Mouse (Mus musculus): ENCODE measurements around the gene Slc30a7.
"Not testable (repeated sequence)": the region's sequence is repeated elsewhere in the genome, so short reads cannot be mapped to it uniquely, and the experiment has no call there.

The Slc30a7 gene

DNA sequence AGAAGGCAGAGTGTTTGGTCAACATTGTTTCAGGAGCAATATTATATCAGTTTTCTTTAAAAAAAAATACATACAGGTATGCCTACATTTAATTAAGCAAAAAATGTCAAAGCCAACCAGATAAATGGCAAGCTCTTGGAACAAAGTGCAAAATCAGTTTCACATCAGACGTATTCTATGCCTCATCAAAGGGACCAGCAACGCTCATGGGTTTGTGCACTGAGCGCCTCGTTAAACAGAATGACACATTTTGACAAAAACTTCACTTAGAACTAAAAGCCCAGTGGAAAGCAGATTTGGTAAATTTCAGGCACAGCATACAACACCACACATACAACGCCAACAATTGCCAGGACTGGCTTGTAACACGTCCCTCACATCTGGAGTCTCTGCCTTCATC lies 62.8 kb downstream of the Slc30a7 start:
- no peak for DNase-seq

DNA sequence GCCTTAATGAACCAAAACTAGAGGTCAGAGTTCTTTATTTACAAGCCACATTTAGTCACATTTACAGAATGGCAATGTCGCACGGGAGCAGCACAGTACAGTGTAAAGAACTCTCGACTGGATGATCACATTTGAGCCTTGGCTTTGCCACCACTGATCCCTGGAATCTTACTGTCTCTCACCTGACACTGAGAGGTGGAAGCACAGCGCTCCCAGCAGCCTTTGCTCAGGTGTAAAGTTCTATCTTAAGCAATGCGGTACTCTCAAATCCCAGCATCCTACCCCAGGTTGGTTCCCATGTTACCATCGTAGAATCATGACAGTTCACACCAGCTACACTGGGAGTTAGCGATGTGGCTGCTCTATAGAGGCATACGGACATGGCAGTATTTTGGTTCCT lies 65.7 kb downstream of the Slc30a7 start:
- DNase-seq = no peak

DNA sequence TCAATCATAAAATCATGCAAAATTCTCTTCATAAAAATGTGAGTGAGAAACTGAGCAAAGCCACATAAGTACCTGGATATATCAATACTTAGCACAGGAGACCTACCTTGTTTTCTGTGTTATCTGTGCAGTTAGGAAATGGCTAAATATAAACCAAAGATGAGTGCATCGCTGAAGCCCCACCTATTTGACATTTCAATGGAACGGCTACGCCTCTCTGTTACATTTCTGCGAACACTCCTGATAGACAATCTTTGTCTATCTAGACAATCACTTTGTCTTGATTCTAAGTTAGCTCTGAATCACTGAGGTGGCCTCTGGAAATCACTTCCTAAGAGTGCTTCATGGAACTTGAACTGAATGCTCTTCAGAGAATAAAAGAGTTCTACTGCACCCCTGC lies 66.7 kb downstream of the Slc30a7 start:
- no peak for DNase-seq

DNA sequence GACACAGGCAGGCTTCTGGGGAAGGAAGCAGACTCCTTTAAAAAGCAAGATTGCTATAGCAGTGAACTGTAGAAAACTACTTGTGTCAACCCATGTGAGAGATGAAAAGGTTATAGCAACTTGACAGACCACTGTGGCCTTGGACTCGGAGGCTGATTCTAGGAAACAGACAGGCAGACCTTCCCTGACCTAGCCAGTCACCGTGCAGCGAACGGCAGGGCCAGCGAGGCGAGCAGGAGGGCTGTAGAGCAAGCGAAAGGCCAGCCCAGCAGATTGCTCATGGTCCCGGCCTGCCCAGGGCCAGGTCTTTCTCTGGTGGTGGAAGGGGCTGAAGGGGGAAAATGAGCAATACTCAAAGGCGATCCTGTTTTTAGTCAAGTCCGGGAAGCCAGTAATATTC lies 69.4 kb downstream of the Slc30a7 start:
- DNase-seq = no peak

DNA sequence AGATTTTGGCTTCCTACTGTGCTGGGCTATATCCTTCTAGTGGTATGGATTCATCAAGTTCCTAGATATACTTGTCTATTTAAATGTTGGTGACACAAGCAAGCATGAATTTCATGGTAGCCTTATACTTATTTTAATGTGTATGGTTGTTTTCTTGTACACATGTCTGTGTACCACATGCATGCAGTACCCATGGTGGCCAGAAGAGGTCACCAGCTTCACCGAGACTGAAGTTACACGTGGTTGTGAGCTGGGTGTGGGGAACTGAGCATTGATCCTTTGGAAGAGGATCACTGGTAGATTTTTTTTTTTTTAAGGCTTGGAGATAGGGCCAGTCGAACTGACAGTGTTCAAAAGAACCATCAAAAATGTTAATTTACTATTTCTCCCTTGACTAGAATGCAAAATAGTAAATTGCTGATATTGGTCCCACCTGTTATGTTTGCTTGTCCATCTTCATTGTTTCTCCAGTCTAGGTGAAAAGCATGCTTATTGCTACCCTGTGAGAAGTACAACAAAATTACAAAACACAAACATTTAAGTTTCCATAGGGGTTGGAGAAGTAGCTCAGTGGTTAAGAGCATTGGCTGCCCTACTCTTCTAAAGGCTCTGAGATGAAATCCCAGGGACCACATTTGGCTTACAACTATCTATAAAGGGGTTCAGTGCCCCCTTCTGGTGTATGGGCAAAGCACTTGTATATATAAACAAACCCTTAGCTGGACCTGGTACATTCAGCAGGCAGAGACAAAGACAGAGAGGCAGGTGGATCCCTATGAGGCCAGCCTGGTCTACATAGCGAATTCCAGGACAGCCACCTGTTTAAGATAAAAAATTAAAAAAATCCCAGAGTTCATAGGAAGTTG lies 70.2 kb downstream of the Slc30a7 start:
- peak; percentile 27 for DNase-seq

DNA sequence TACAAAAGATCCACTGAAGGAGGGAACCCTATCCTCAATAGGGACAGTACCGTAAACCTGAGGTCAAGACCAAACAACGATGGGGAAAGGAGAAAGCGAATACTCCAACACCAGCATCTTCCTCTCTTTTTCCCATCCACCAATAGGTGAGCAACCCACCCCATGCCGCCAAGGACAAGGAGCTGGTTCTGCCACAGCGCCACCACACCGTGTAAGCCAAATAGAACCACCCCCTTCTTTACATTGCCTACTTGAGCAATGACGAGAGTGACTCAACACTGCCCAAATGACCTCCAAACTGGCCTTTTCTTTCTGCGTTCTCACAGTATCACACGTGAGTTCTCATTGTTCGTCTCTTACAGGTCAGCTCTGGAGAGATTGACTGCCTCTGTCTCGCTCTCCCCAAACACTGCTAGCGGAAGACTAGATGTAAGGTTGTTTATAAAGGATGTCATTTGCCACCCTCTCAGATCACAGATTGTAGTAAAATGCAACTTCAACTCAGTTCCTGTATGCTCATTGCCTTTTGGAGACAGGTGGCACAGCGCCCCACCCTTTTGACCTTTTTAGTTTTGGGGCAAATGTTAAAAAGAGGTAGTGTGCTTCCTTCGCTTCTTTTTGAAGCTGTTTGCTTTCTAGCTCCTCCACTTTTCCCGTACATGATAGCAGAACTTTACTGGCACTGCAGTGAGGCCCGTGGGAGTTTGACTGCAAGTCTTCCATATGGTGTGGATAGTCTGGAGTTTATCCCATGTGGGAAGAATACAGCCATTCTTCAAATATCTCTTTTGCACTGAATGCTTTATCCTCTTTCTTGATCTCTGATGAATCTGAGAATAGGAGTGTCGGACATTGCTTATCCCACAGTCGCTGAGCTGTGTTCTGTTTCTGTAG lies 73.7 kb downstream of the Slc30a7 start:
- no peak for DNase-seq

DNA sequence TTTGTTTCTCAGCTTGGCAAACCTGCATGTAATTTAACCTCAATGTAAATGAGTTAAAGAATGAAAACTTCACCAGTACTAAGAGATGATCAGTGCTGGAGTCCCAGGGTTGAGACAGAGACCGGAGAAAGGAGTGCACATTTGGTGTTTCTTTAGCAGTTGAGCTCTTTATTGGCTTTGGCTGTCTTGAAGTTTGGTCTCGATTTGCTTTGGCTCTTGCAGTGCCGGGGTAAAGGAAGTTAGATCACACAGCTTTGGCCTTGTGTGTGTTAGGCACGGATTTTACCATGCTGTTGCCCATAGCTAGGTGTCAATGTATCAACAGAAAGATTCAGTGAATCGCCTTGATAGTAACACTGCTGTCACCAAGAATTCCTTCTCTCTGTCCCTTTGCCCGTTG lies 75.5 kb downstream of the Slc30a7 start:
- DNase-seq = no peak

DNA sequence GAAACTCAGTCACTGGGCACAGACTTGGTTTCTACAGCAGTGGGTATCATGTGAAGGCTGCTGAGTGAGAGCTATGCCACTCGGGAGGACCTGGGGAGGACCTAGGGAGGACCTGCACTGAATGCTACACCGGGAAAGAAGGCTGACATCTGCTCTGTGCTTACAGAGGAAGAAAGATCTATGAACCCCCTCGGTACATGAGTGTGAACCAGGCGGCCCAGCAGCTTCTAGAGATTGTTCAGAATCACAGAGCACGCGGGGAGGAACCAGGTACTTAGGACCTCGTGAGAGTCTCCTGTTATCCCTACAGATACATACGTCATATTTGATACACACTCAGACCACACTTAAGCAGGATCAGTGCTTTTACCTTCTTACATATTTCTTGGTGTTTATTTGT lies 80.7 kb downstream of the Slc30a7 start:
- DNase-seq = no peak

DNA sequence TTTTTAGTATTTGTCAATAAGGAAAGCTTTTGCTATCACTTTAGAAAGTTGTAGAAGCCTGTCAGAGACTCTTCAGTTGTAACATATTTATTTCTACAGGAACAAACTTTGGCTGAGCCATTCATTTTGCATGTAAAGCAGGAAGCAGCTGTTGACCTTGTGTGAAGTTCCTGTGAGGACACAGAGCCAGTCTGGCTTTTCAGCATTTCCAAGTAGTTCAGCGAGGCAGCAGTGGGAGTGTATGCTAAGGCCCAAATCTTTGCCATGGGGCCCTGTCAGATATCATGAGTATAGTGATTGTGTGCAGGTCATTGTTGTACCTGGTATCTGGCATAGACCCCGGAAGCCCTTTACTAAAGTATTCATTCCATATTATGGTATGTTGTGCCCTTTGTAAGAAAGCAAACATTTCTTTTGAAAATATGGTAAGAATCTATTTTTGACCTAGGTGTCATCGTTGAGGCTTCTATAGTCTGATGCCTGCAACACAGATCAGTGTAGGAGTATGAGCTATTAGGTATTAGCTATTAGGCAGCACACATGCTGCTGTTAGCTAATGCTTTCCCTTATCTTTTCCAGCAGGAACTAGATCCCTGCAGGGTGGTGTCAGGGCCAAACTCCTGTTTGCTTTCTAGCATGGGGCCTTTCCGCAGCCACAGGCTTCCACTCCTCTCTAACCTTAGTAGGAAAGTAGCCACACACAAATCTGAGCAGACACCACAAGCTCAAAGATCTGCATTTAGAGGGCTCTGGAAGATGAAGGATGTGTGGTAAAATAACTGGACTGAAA lies 82.6 kb downstream of the Slc30a7 start:
- DNase-seq = no peak

DNA sequence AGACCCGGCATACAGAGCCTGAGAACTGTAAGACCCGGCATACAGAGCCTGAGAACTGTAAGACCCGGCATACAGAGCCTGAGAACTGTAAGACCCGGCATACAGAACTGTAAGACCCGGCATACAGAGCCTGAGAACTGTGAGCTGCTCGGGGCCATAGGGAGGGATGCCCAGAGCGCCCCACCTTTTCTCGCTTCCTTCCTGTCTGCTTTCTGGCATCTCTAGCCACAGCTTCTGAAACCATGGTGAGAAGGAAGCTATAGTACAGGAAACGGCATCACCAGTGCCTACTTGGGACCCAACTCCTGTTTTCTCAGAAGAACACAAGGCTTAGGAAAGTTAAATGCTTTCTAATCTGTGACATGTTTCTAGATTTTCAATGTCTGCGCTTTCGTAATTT lies 99.8 kb downstream of the Slc30a7 start:
- not testable (repeated sequence) for DNase-seq

DNA sequence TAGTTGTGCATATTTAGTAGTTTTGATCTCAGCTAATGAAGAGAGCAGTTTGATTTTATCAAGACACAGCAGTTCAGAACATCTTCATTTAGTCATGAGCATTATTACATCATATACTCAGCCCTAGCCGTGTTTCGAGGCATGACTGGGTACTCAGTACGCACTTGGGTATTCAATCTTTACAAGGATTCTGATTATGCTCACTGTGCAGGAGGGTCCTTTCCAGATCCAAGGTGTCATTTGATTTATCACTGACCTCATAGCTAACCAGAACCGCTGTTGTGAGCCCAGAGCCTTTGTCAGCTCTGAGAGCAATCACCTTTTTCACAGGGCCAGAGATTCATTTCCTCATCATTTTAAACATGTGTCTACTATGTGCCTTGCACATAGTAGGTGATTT lies 101.6 kb downstream of the Slc30a7 start:
- no peak for DNase-seq

DNA sequence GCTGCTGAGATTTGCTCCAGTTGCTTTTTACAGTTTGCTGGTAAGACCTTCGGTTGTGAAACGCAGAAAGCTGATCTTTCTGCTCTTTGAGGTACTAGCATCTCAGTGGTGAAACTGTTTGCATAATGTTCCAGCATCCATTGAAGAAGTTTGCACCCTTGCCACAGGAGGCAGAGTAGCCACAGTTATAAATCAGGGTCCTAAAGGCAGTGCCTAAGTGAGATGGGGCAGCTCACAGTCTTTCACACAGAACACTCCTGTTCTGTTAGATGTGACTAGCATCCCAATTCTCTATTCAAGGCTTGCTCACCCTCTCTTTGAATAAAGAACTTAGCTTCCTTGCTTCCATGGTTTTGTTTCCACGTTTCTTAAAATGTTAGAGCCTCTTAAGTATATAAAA lies 102.1 kb downstream of the Slc30a7 start:
- DNase-seq = no peak

DNA sequence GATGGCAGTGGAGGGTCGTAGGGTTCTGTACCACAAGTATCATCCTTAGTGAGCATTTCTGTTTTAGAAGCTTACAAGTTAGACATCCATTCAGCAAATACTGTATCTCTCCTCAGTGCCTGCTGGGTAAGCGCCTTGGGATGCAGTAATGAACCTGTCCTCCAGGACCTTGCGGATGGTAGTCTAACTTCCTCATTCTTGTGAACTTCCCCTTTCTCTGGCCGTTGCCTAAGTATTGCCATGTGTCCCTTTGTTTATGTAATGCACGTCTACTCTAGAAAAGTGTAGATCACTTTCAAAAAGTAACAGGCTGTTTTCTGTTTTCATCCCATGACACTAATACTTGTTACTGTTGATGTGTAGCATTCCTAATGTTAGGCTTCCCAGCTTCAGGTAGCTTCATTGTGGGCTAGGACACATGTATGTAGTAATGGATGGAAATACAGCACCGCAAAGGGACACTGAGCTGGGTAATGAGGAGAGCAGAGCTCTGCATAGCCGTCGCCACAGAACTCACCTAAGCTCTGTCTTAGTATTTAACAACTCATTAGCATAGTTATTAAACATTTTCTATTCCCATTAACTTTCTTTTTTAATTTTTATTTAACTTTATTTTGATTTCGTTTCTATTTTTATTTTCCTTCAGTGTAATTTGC lies 104.8 kb downstream of the Slc30a7 start:
- no peak for DNase-seq

DNA sequence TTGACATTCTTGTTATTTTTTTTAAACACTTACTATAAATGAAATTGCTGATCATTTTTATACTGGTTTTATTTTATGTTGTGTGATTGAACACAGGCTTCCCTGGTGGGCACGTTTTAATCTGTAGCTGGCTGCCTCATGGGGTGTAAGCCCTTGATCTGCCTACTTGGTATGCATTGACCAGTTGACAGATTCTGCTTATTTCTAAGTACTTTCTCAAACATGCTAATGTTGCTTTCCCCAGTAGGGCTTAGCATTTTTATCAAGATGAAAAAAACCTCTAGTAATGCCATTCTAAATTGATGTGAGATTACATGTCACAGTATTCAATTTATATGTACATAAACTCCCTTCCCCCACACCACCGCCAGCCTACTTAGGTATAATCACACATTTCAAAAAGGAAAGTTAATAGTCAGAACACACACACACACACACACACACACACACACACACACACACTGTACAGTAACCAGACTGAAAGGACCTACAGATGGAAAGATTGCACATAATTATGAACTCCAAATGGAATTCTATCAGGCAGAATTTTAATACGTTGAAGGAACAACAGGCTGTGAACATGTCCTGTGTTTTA lies 108.8 kb downstream of the Slc30a7 start:
- no peak for DNase-seq

DNA sequence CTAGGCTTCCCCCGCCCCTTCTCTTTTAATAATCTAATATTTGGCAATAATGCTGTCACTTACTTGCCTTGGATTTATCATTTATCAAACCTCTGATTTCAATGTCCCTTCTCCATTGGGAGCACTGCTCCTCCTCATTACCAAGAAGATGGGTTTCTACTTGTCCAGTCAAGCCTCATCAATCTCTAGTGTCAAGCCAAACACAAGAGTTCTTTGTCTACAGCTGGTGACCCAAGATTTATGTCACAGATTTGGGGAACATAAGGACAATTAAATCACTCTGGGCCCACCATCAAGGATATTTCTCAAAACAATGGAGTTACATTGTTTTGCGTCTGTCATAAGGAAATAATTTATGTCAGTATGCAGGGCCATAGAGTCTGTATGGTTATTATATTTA lies 114.0 kb downstream of the Slc30a7 start:
- no peak for DNase-seq

DNA sequence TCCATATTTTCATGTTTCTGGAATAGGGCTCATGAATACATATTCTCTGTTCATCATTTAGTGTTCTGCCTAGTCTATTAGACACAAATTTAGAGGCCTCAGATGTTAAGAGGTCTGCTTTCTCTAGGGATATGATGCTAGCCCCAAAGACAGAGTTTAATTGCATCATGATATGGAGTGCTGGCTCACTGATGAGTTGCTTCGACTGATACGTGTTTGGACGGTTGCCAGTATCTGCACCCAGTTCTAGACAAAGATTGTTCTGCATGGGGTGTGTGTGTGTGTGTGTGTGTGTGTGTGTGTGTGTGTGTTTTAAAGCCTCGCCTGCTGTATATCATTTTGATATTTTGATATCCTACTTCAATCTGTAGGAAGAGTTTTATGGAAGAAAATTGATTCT lies 114.9 kb downstream of the Slc30a7 start:
- DNase-seq = no peak
